Mouse (Mus musculus) adrenal gland, postnatal 36 days (tissue): ENCODE results near the gene Kcns1. TPM values are rescaled to one million over a fixed set of nuclear protein-coding genes. Genes with fewer than 3 reads are reported as not detected.

ENCODE experiments used
- DNase-seq, 2 experiments: peaks; one replicate each; pipeline ENCODE4 v3.0.0; 2021; ENCODE audit warnings: mixed read lengths in 1 of 2
- total RNA-seq, 2 experiments: library from RNA; stranded (reverse); gene quantifications; 2 replicates each; pipeline ENCODE4 v1.2.3; 2021

Gene Kcns1
- total RNA-seq, 2 experiments from 2014 or later: not detected

GRCm38 (mm10) chr2:164123169-164123766 lies 47.6 kb downstream of the Kcns1 start:
- no peak for DNase-seq

GRCm38 (mm10) chr2:164119503-164119902 lies 51.4 kb downstream of the Kcns1 start:
- no peak for DNase-seq

GRCm38 (mm10) chr2:164115531-164115930 lies 55.4 kb downstream of the Kcns1 start:
- no peak for DNase-seq

GRCm38 (mm10) chr2:164114051-164114450 lies 56.9 kb downstream of the Kcns1 start:
- no peak for DNase-seq

Other genes starting within 250 kb of the Kcns1 start
- gene Ywhab, start 176.2 kb downstream of the Kcns1 start, total RNA-seq: 100 to 1,000 TPM; 264 to 302 TPM
- gene Pabpc1l, start 145.7 kb downstream of the Kcns1 start, total RNA-seq: 1 to 10 TPM; 1.2 to 1.9 TPM
- gene Stk4, start 100.8 kb downstream of the Kcns1 start, total RNA-seq: 10 to 100 TPM; 27.5 to 32.4 TPM
- 10 to 100 TPM; 32.9 to 41.5 TPM for gene Tomm34, start 99.9 kb downstream of the Kcns1 start, total RNA-seq
- not detected for gene Wfdc5, start 11.6 kb upstream of the Kcns1 start, total RNA-seq
- gene Wfdc12, start 19.5 kb upstream of the Kcns1 start, total RNA-seq: 1 to 10 TPM in 1 of 2 experiments, under 1 TPM in 1; 0.43 to 1.4 TPM
- not detected for gene Wfdc15a, start 29.0 kb upstream of the Kcns1 start, total RNA-seq
- not detected for gene Wfdc15b, start 50.5 kb upstream of the Kcns1 start, total RNA-seq
- not detected for gene Svs2, start 67.4 kb upstream of the Kcns1 start, total RNA-seq
- not detected for gene Svs3b, start 85.5 kb upstream of the Kcns1 start, total RNA-seq
- not detected for gene Svs4, start 107.3 kb upstream of the Kcns1 start, total RNA-seq
- not detected for gene Svs3a, start 118.2 kb upstream of the Kcns1 start, total RNA-seq
- not detected for gene Svs6, start 145.6 kb upstream of the Kcns1 start, total RNA-seq
- gene Svs5, start 161.6 kb upstream of the Kcns1 start, total RNA-seq: 1 to 10 TPM; 2.7 to 4.3 TPM
- 10 to 100 TPM; 17.0 to 18.0 TPM for gene Slpi, start 218.0 kb upstream of the Kcns1 start, total RNA-seq
- gene Rbpjl, start 232.0 kb upstream of the Kcns1 start, total RNA-seq: not detected
- 1 to 10 TPM in 1 of 2 experiments, under 1 TPM in 1; 0.92 to 1.4 TPM for gene Matn4, start 234.0 kb upstream of the Kcns1 start, total RNA-seq